Mouse (Mus musculus) embryonic facial prominence, embryonic 11.5 days (tissue): ENCODE data around the gene Faap100. TPM values are rescaled to one million over a fixed set of nuclear protein-coding genes. Genes with fewer than 3 reads are reported as not detected.

Experiments used
- ATAC-seq: fragments of 200-750 bp; cut with Nextera tagmentation; replicated peaks from 2 replicates; pipeline ENCODE4 v1.8.0; 2017; ENCODE audit warnings: low read depth; ENCODE audit not compliant: insufficient number of reproducible peaks, low FRiP score, low TSS enrichment
- DNase-seq: peaks from one replicate; pipeline ENCODE4 v3.0.0-alpha.2; 2015; ENCODE audit warnings: low spot score
- H3K27ac ChIP-seq: fragments of 300-500 bp; sonication (generic); replicated peaks from 2 replicates; pipeline ENCODE4 v1.5.1; 2014; ENCODE audit warnings: mild to moderate bottlenecking, low read depth, low read length, control low read depth
- H3K27me3 ChIP-seq: fragments of 300-500 bp; sonication (generic); 2 replicates; pipeline ENCODE4 v1.6.1; 2014; ENCODE audit warnings: mild to moderate bottlenecking, low read length, moderate library complexity, mixed read lengths; ENCODE audit not compliant: control insufficient read depth, insufficient read depth
- H3K36me3 ChIP-seq: fragments of 300-500 bp; sonication (generic); replicated peaks from 2 replicates; pipeline ENCODE4 v1.6.1; 2014; ENCODE audit warnings: low read depth, mild to moderate bottlenecking, low read length, moderate library complexity, mixed read lengths; ENCODE audit not compliant: control insufficient read depth, insufficient read depth
- H3K4me1 ChIP-seq: fragments of 300-500 bp; sonication (generic); 2 replicates; pipeline ENCODE4 v1.6.1; 2014; ENCODE audit warnings: low read length, mixed read lengths; ENCODE audit not compliant: control insufficient read depth, insufficient read depth
- H3K4me2 ChIP-seq: fragments of 300-500 bp; sonication (generic); 2 replicates; pipeline ENCODE4 v1.6.1; 2014; ENCODE audit warnings: low read depth, mild to moderate bottlenecking, control low read depth, low read length, moderate library complexity
- H3K4me3 ChIP-seq: fragments of 300-500 bp; sonication (generic); 2 replicates; pipeline ENCODE4 v1.5.1; 2014; ENCODE audit warnings: low read depth, low read length, control low read depth
- H3K9ac ChIP-seq: fragments of 300-500 bp; sonication (generic); replicated peaks from 2 replicates; pipeline ENCODE4 v1.6.1; 2014; ENCODE audit warnings: mild to moderate bottlenecking, control low read depth, low read length
- H3K9me3 ChIP-seq: fragments of 300-500 bp; sonication (generic); replicated peaks from 2 replicates; pipeline ENCODE4 v1.6.1; 2016; ENCODE audit warnings: mild to moderate bottlenecking, low read length, inconsistent platforms, mixed read lengths; ENCODE audit not compliant: control insufficient read depth
- WGBS: fragments of 180-500 bp; shearing (Covaris S2); extraction: QIAGEN DNeasy Blood & Tissue Kit; methylation state at CpG from one replicate; pipeline ENCODE4 v1.1.7; 2014; 5-methylcytosine and 5-hydroxymethylcytosine counted together
- polyA plus RNA-seq: library from polyadenylated mRNA; unstranded; fragments of >200 nt; fragmentation: Nextera tagmentation; extraction: Ambion mirVana; gene quantifications from 2 replicates; pipeline ENCODE4 v1.2.1, GENCODE M21; 2014

Faap100 gene
- polyA plus RNA-seq, 1 experiment from 2014 or later = 20.5 TPM

DNA sequence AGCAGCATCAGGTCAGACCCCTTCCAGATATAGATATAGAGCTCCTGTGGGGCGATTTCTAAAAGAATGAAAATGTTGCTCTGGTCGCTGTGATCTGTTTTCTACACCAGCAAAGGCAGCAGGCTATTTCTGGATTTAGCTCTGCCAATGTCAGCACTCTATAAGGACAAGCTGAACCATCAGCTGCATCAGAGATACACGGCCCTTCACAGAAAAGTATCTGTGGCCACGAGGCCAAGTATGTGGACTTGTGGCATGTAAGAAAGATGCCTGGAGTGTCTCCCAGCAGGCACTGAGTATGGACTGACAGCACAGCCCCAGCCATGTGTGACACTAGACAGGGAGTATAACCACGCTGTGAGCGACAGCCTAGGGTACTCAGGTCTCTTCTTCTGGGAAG, 8.1 kb upstream of the Faap100 start:
- Histone ChIP-seq H3K4me1 (no peaks in the 10 kb centered on the region), H3K9me3 (no peaks in the 10 kb centered on the region), H3K36me3 (peaks cover 17% of the 10 kb centered on the region), H3K27me3 (no peaks in the 10 kb centered on the region), H3K9ac (no peak overlapping the region), H3K27ac (no peak overlapping the region), H3K4me2 (no peak overlapping the region), H3K4me3 (no peak overlapping the region)
- no peak for DNase-seq
- WGBS = 94% methylated on average over 6 of the region's 6 CpGs
- no peak for ATAC-seq

DNA sequence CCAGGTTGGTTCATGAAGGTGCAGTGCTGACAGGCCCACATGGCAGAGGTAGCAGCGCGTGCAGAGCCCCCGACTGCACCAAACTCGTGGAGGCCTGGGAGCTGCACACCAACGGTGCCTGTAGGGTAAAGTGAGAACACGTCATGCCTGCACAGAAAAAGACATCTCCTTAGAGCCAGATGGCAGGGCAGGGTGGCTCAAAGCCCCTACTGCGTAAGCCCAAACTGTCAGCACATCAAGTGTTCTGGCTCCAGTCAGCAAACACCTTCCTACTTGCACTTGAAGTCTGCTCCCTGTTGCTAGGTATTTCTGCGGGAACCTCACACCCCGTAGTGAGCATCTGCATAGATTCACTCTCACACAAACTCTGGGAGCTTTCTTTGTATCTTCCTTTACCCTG, 3.9 kb upstream of the Faap100 start:
- peaks cover 8% of the 10 kb centered on the region for H3K36me3 ChIP-seq
- 94% methylated on average over 9 of the region's 9 CpGs for WGBS

DNA sequence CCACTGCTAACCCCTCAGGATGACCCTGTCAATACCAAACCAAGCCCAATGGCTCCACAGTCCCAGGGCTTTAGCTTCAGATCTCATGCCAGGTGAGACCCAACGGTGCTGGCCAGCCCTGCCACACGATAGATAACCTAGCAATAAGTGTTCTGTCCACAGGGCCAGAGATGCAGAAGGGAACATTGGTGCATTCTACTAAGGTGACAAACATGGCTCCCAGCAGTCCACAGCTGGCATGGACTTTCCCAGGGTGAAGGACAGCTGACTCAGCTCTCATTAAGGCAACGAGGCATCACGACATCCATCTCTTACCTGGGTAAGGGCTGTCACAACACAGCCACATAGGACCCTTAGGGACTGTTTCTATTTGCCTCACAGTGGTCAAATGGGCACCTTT, 2.6 kb upstream of the Faap100 start:
- Histone ChIP-seq H3K36me3 (peaks cover 12% of the 10 kb centered on the region), H3K9ac (no peak overlapping the region), H3K9me3 (no peaks in the 10 kb centered on the region), H3K4me3 (no peak overlapping the region), H3K27me3 (no peaks in the 10 kb centered on the region), H3K27ac (no peak overlapping the region), H3K4me1 (peaks cover 2% of the 10 kb centered on the region; the same call in 1 of the 2 replicates), H3K4me2 (no peak overlapping the region)
- no peak for ATAC-seq
- 89% methylated on average over 4 of the region's 4 CpGs for WGBS
- DNase-seq = no peak

More for the DNA sequence above, 3.9 kb upstream of the Faap100 start:
- ATAC-seq = no peak
- Histone ChIP-seq H3K4me3 (no peak overlapping the region), H3K27ac (no peak overlapping the region), H3K9ac (no peak overlapping the region), H3K9me3 (no peaks in the 10 kb centered on the region), H3K4me2 (no peak overlapping the region), H3K27me3 (no peaks in the 10 kb centered on the region), H3K4me1 (peaks cover 2% of the 10 kb centered on the region; the same call in 1 of the 2 replicates)
- DNase-seq = no peak

DNA sequence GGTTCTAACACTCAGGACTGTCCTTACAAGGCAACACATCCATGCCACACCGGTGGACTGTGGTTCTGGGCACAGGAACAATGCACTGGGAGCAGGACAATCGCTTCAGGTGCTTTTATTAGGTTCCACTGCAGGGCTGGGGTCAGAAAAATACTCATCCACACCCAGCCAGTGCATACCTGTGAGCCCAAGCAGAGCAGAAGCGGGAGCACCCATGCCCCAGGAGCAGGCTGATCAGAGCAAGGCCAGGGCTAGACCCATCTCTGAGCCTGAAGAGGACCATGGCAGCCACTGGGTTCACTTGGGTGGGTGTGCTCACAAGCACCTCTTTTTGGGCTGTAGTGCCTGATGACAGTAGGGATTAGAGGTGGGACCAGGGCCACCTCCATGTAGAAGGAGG, 1.7 kb upstream of the Faap100 start:
- Histone ChIP-seq H3K27ac (no peak overlapping the region), H3K4me3 (no peak overlapping the region), H3K36me3 (peaks cover 12% of the 10 kb centered on the region), H3K9me3 (no peaks in the 10 kb centered on the region), H3K27me3 (no peaks in the 10 kb centered on the region), H3K9ac (no peak overlapping the region), H3K4me2 (no peak overlapping the region), H3K4me1 (peaks cover 2% of the 10 kb centered on the region; the same call in 1 of the 2 replicates)
- DNase-seq (no peak), ATAC-seq (no peak)
- WGBS = 95% methylated on average over 3 of the region's 3 CpGs

DNA sequence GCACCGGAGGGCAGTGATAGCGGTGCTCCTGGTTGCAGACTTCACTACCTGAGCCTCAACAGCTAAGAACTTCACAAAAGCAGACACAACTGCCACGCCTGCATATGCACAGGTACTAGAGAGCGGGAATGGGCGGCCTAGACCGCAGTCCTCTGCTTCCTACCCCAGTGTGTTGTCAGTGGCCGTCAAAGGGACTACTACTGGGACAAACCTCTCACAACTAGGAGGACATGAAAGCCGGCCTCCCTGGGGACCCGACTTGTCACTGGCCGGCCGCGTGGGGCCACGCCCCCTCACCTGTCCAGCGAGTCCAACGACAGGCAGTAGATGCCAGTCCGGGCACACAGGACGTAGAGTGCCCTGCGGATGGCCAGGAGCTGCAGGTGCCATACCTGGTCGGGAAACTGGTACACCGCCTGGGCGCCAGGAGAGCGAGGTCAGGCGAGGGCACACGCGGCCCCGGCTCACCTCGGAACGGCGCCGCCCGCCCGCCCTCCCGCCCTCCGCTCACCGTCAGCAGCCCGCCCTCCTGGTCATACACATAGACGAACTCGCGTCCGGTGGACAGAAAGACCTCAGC, 443 bp downstream of the Faap100 start:
- Histone ChIP-seq H3K4me3 (peak overlapping the region; percentile 85), H3K4me1 (peaks cover 2% of the 10 kb centered on the region; the same call in 1 of the 2 replicates), H3K36me3 (peaks cover 12% of the 10 kb centered on the region), H3K27me3 (no peaks in the 10 kb centered on the region), H3K27ac (0 out of 2 replicates have a peak overlapping the region, but pooled peaks have one; percentile 28), H3K4me2 (peak overlapping the region; percentile 95), H3K9ac (peak overlapping the region; percentile 75), H3K9me3 (no peaks in the 10 kb centered on the region)
- peak; percentile 8; the same call in 1 of the 2 replicates for ATAC-seq
- WGBS = 4% methylated on average over 40 of the region's 40 CpGs
- DNase-seq = peak; percentile 24

DNA sequence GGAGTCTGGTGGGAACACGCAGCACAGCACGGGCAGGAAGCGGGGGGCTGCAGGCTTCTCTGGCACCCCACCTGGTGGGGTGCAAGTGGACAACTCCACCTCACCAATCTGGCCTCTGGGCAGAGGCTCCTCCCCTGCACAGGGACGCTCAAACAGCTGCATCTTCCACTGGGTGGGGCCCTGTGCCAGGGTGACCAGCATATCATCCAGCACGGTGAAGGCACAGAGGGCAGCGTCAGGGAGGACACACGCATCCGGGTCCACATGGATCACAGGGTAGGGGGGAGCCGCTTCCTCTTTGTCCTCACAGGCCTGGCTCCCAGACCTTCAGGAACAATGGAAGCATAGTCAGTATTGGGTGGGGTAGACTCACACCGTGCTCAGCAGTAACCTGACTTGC, 1.2 kb downstream of the Faap100 start:
- 61% methylated on average over 10 of the region's 10 CpGs for WGBS
- Histone ChIP-seq H3K9me3 (no peaks in the 10 kb centered on the region), H3K27me3 (no peaks in the 10 kb centered on the region), H3K4me2 (peak overlapping the region; percentile 95), H3K9ac (peak overlapping the region; percentile 75), H3K36me3 (peaks cover 9% of the 10 kb centered on the region), H3K4me1 (peaks cover 2% of the 10 kb centered on the region; the same call in 1 of the 2 replicates), H3K27ac (no peak overlapping the region), H3K4me3 (peak overlapping the region; percentile 85)
- DNase-seq (no peak), ATAC-seq (no peak)

DNA sequence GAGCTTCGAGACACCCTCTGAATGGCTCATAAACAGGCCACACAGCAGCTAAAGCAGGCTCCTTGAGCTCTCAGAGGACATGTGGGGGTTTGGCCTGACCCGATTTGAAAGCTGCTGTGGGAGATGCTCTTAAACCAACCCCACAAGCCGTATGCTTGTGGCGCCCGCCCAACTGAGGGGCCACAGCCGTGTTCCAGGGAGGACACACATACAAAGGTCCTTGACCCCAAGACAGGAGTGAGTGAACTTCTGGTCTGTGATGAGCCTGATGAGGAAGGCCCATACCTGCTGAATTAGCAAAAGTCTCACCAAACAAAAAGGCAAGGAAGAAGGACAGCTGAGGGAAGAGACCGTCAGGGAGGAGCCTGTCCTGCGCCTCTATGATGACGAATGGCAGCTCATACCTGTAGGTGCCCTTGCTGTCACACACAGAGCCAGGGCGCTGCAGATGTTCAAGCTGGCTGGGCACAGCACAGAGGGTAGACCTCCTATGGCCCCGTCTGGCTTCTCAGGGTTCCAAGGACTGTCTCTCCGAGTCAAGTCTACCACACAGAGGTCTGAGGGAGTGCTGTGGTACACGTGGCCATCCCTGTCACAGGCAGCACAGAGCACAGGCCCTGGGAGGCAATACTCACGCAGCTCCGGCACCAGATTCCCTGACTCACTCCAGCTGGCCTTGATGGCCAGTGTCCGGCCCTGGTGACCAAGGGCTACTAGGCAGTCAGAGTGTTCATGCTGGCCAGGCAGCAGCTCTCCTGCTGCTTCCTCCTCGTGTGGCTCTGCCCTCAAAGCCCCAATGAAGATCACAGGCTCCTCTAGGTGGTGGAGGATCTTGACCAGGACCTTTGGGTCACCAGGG, 2.0 kb downstream of the Faap100 start:
- Histone ChIP-seq H3K4me3 (no peak overlapping the region), H3K36me3 (peaks cover 3% of the 10 kb centered on the region)
- WGBS = 89% methylated on average over 17 of the region's 17 CpGs

DNA sequence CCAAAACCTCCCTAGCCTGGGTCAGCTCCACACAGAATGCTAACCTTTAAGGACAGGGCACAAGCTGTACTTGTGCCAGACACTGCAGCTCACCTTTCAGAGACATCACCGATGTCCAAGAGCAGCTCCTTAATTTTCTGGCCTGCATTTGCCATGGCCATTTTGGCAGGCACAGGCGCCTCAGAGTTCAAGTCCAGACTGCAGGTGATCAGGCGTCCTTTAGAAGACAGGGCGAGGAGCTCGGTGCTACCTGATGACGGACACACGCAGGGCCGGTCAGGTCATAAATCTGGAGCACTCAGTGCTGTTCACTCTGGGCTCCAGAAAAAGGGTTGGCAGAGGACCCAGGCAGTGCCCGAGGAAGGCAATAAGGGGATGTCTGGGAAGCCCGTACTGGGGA, 3.2 kb downstream of the Faap100 start:
- Histone ChIP-seq H3K9me3 (no peaks in the 10 kb centered on the region), H3K9ac (no peak overlapping the region), H3K4me2 (no peak overlapping the region), H3K27ac (no peak overlapping the region), H3K36me3 (peaks cover 3% of the 10 kb centered on the region), H3K4me3 (no peak overlapping the region), H3K4me1 (peaks cover 2% of the 10 kb centered on the region; the same call in 1 of the 2 replicates), H3K27me3 (no peaks in the 10 kb centered on the region)
- 94% methylated on average over 10 of the region's 10 CpGs for WGBS
- DNase-seq (no peak), ATAC-seq (no peak)

More for the DNA sequence above, 2.0 kb downstream of the Faap100 start:
- H3K27me3 ChIP-seq = no peaks in the 10 kb centered on the region
- H3K27ac ChIP-seq = no peak overlapping the region
- DNase-seq (no peak), ATAC-seq (no peak)
- peaks cover 2% of the 10 kb centered on the region; the same call in 1 of the 2 replicates for H3K4me1 ChIP-seq
- H3K4me2 ChIP-seq = peak overlapping the region; percentile 13; the same call in 1 of the 2 replicates
- no peak overlapping the region; the same call in 1 of the 2 replicates for H3K9ac ChIP-seq
- H3K9me3 ChIP-seq = no peaks in the 10 kb centered on the region
